Mouse (Mus musculus): ENCODE data around the gene Igdcc3. TPM values are rescaled to one million over a fixed set of nuclear protein-coding genes. Genes with fewer than 3 reads are reported as not detected.

The Igdcc3 gene
- polyA plus RNA-seq, 1 experiment, result not detected

DNA sequence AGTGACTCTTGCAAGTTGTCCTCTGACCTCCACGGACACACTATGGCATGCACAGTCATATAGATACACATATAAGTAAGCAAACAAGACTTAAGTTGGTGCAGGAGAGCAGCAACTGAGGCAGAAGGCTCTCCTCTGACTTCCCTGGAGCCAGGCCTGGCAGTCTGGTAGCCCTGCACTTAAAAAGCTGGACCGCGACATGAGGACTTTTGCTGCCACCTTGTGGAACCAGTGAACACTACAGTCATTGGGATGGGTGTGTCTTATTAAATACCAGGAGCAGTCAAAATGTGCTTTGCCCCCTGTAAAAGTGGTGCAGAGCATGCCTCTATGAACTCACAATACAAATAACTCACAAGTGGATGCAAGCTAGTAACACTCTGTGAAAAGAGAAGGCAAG, 47.6 kb downstream of the Igdcc3 start:
- peaks cover 26% of the 10 kb centered on the region for H3K27me3 ChIP-seq (replicated peaks)
- H3K4me1 ChIP-seq, result peaks cover 36% of the 10 kb centered on the region
- H3K36me3 ChIP-seq (replicated peaks; ENCODE audit: low read length), result no peaks in the 10 kb centered on the region
- no peaks in the 10 kb centered on the region for H3K9me3 ChIP-seq
- TF ChIP-seq FLI1 (IDR thresholded peaks at IDR 0.05; ENCODE audit: low read length) (no peak), GATA1 (IDR thresholded peaks at IDR 0.05; ENCODE audit: borderline replicate concordance, low read length) (no peak)
- H3K4me3 ChIP-seq (replicated peaks), result no peak overlapping the region

- no peaks in the 10 kb centered on the region for H3K9me3 ChIP-seq
- peaks cover 13% of the 10 kb centered on the region for H3K27me3 ChIP-seq (replicated peaks)
- no peak overlapping the region for H3K4me3 ChIP-seq (replicated peaks)
- peaks cover 48% of the 10 kb centered on the region for H3K4me1 ChIP-seq
- TF ChIP-seq FLI1 (IDR thresholded peaks at IDR 0.05; ENCODE audit: low read length) (no peak), GATA1 (IDR thresholded peaks at IDR 0.05; ENCODE audit: borderline replicate concordance, low read length) (no peak)
- no peaks in the 10 kb centered on the region for H3K36me3 ChIP-seq (replicated peaks; ENCODE audit: low read length)
Measured at GRCm38 (mm10) chr9:65190306-65190705, 49.3 kb downstream of the Igdcc3 start.

GRCm38 (mm10) chr9:65191389-65191754, 50.4 kb downstream of the Igdcc3 start:
- no peak for TF ChIP-seq FLI1 (IDR thresholded peaks at IDR 0.05; ENCODE audit: low read length)
- TF ChIP-seq GATA1 (IDR thresholded peaks at IDR 0.05; ENCODE audit: borderline replicate concordance, low read length), result no peak
- peaks cover 52% of the 10 kb centered on the region for H3K4me1 ChIP-seq
- H3K4me3 ChIP-seq (replicated peaks), result no peak overlapping the region

DNA sequence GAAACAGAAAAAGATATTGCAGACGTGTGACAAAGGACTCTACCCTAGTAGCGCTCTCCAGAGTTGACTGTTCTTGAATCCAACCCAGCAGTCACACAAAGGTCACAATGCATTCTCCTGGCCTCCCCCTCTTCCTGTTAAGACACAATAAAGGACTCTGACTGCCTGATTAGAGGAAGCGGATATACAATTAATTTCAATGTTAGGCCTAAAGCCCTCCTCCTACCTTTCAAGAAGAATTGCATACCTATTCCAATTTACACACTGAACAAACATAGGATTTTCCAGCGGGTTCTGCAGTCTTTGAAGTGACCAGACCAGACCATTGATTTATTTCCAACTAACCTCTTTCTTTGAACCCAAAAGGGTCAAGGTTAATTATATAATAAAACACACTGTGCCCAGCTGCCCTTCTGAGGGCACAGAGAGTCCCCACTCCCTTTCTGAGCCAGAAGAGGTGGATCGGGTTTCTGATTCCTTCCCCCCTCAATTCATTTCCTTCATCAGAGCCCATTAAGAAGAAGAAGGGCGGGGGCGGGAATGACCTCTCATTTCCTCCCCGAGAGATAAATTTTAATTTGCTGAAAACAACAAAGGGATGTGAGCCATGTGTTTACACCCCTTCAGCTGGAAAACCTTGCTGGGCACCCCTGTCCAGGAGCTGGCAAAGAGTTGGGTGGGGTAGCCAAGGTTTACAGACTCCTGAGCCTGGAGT, 50.9 kb downstream of the Igdcc3 start:
- H3K4me1 ChIP-seq, result peaks cover 52% of the 10 kb centered on the region
- TF ChIP-seq FLI1 (IDR thresholded peaks at IDR 0.05; ENCODE audit: low read length), result no peak
- no peak for TF ChIP-seq GATA1 (IDR thresholded peaks at IDR 0.05; ENCODE audit: borderline replicate concordance, low read length)
- no peak overlapping the region for H3K4me3 ChIP-seq (replicated peaks)
- H3K36me3 ChIP-seq (replicated peaks; ENCODE audit: low read length), result no peaks in the 10 kb centered on the region
- H3K9me3 ChIP-seq, result no peaks in the 10 kb centered on the region
- peaks cover 9% of the 10 kb centered on the region for H3K27me3 ChIP-seq (replicated peaks)

More at GRCm38 (mm10) chr9:65191389-65191754, 50.4 kb downstream of the Igdcc3 start:
- peaks cover 9% of the 10 kb centered on the region for H3K27me3 ChIP-seq (replicated peaks)
- H3K36me3 ChIP-seq (replicated peaks; ENCODE audit: low read length), result no peaks in the 10 kb centered on the region
- no peaks in the 10 kb centered on the region for H3K9me3 ChIP-seq

DNA sequence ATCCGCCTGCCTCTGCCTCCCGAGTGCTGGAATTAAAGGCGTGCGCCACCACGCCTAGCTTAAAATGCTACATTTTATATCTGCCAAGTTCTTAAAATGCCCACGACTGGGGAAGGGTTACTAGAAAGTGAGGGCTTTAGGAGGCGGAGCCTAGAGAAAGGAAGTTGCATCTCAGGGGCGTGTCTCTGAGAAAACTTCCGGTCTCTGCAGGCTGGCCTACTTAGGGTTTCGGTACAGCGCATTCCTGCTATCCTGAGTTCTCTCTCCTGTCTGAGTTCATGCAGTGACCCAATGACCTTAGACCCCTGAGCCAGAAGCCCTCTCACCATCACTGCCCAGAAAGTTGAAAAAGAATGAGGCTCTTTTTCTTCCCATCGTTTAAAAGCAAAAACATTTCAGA, 52.2 kb downstream of the Igdcc3 start:
- TF ChIP-seq GATA1 (IDR thresholded peaks at IDR 0.05; ENCODE audit: borderline replicate concordance, low read length) (no peak), FLI1 (IDR thresholded peaks at IDR 0.05; ENCODE audit: low read length) (no peak)
- Histone ChIP-seq H3K27me3 (replicated peaks) (peaks cover 5% of the 10 kb centered on the region), H3K36me3 (replicated peaks; ENCODE audit: low read length) (no peaks in the 10 kb centered on the region), H3K9me3 (no peaks in the 10 kb centered on the region), H3K4me3 (replicated peaks) (no peak overlapping the region), H3K4me1 (peaks cover 64% of the 10 kb centered on the region)

- H3K9me3 ChIP-seq, result no peaks in the 10 kb centered on the region
- H3K4me1 ChIP-seq, result peaks cover 65% of the 10 kb centered on the region
- H3K27me3 ChIP-seq (replicated peaks), result peaks cover 4% of the 10 kb centered on the region
- no peaks in the 10 kb centered on the region for H3K36me3 ChIP-seq (replicated peaks; ENCODE audit: low read length)
- TF ChIP-seq FLI1 (IDR thresholded peaks at IDR 0.05; ENCODE audit: low read length) (no peak), GATA1 (IDR thresholded peaks at IDR 0.05; ENCODE audit: borderline replicate concordance, low read length) (no peak)
- peak within 1 kb of the TSS; percentile 90 for H3K4me3 ChIP-seq (replicated peaks)
Measured at GRCm38 (mm10) chr9:65195053-65195452, 54.1 kb downstream of the Igdcc3 start, which contains the start of gene Parp16. Gene Parp16 (plus strand): TSS chr9:65195353.

- peaks cover 3% of the 10 kb centered on the region for H3K27me3 ChIP-seq (replicated peaks)
- TF ChIP-seq FLI1 (IDR thresholded peaks at IDR 0.05; ENCODE audit: low read length), result no peak
- no peak for TF ChIP-seq GATA1 (IDR thresholded peaks at IDR 0.05; ENCODE audit: borderline replicate concordance, low read length)
- H3K4me3 ChIP-seq (replicated peaks), result peak overlapping the region; percentile 90
- no peaks in the 10 kb centered on the region for H3K36me3 ChIP-seq (replicated peaks; ENCODE audit: low read length)
- H3K4me1 ChIP-seq, result peaks cover 70% of the 10 kb centered on the region
- H3K9me3 ChIP-seq, result no peaks in the 10 kb centered on the region
Measured at GRCm38 (mm10) chr9:65195621-65195981, 54.6 kb downstream of the Igdcc3 start.

- TF ChIP-seq FLI1 (IDR thresholded peaks at IDR 0.05; ENCODE audit: low read length), result no peak
- no peak for TF ChIP-seq GATA1 (IDR thresholded peaks at IDR 0.05; ENCODE audit: borderline replicate concordance, low read length)
- peak overlapping the region; percentile 90 for H3K4me3 ChIP-seq (replicated peaks)
Measured at GRCm38 (mm10) chr9:65195982-65196737, 55.2 kb downstream of the Igdcc3 start.

GRCm38 (mm10) chr9:65196738-65197569, 56.0 kb downstream of the Igdcc3 start:
- Histone ChIP-seq H3K4me1 (peaks cover 65% of the 10 kb centered on the region), H3K4me3 (replicated peaks) (peak overlapping the region; percentile 90), H3K27me3 (replicated peaks) (peaks cover 3% of the 10 kb centered on the region), H3K36me3 (replicated peaks; ENCODE audit: low read length) (no peaks in the 10 kb centered on the region), H3K9me3 (no peaks in the 10 kb centered on the region)
- no peak for TF ChIP-seq FLI1 (IDR thresholded peaks at IDR 0.05; ENCODE audit: low read length)
- TF ChIP-seq GATA1 (IDR thresholded peaks at IDR 0.05; ENCODE audit: borderline replicate concordance, low read length), result no peak

More at GRCm38 (mm10) chr9:65195982-65196737, 55.2 kb downstream of the Igdcc3 start:
- Histone ChIP-seq H3K27me3 (replicated peaks) (peaks cover 3% of the 10 kb centered on the region), H3K36me3 (replicated peaks; ENCODE audit: low read length) (no peaks in the 10 kb centered on the region), H3K9me3 (no peaks in the 10 kb centered on the region), H3K4me1 (peaks cover 71% of the 10 kb centered on the region)

Measured in megakaryocyte, embryonic 14.5 days (primary cell).